Mouse (Mus musculus): ENCODE data around the gene Pla2g16. TPM values are rescaled to one million over a fixed set of nuclear protein-coding genes. Genes with fewer than 3 reads are reported as not detected.
A peak's percentile ranks its signal among the peaks of the same experiment; 100 is the strongest.

Pla2g16 gene
- 100 to 1,000 TPM; 122 to 149 TPM for total RNA-seq (2021)
- long read RNA-seq, experiment 1, transcript Pla2g16-203 (5 exons, 1,901 nt): minor isoform, 9 of 70 reads
- long read RNA-seq, experiment 1, transcript Pla2g16-201 (5 exons, 3,523 nt): major isoform, 37 of 70 reads
- long read RNA-seq, experiment 1, partial matches to known transcripts: 13 of 70 reads
- long read RNA-seq, experiment 1, other reads (novel, unspliced or antisense): 11 of 70 reads
- long read RNA-seq, experiment 2, transcript Pla2g16-201 (5 exons, 3,523 nt): major isoform, 21 of 46 reads
- long read RNA-seq, experiment 2, transcript Pla2g16-203 (5 exons, 1,901 nt): minor isoform, 15 of 46 reads
- long read RNA-seq, experiment 2, partial matches to known transcripts: 9 of 46 reads
- long read RNA-seq, experiment 2, other reads (novel, unspliced or antisense): 1 of 46 reads

GRCm38 (mm10) chr19:7557328-7557822 lies at the start of gene Pla2g16:
Gene Pla2g16 (plus strand): TSS chr19:7557459.
- DNase-seq: peak; percentile 87 to 90

- no peak for DNase-seq
These were observed 49.2 kb upstream of the Pla2g16 start for GRCm38 (mm10) chr19:7508026-7508425.

GRCm38 (mm10) chr19:7516437-7516836 lies 40.8 kb upstream of the Pla2g16 start:
- DNase-seq: no peak

DNA sequence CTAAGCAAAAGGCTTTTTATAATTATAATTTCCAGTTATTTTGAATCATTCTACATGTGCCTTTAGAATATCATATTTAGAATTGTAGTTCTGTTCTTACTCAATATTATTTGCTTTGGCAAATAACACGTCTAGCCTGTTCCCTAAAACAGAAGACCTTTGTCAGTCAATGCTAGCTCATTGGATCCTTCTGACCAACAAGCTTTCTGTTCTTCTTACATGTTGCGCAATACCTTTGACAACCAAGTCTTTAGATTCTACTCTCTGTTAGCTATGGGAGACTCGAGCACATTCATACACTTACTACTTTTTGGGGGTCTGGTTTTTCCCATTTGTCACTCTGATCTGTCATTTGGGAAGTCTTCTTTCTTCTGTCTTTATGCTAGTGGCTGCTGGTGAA lies 35.6 kb upstream of the Pla2g16 start:
- no peak for DNase-seq

GRCm38 (mm10) chr19:7522856-7523255 lies 34.4 kb upstream of the Pla2g16 start:
- no peak for DNase-seq

GRCm38 (mm10) chr19:7523292-7523691 lies 34.0 kb upstream of the Pla2g16 start:
- peak in 1 of 2 experiments; percentile 31 for DNase-seq

GRCm38 (mm10) chr19:7523781-7524180 lies 33.5 kb upstream of the Pla2g16 start:
- no peak for DNase-seq

DNA sequence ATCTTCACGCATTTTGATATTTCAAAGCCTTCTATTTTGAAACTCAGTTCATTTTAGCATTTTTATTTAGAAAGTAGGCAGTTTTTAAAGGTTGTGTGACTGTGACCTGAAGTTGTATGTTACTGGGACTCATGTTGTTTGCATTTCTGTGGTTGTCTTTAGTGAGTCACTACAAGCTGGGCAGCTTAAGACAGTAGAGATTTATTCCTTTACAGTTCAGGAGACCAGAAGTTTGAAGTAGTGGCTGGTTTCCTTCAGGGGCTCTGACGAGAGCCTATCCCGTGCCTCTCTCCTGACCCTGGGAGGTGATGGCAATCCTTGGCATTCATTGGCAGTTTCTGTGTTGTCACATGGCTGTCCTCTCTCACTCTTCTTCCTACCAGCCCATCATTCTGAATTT lies 32.4 kb upstream of the Pla2g16 start:
- DNase-seq: no peak

DNA sequence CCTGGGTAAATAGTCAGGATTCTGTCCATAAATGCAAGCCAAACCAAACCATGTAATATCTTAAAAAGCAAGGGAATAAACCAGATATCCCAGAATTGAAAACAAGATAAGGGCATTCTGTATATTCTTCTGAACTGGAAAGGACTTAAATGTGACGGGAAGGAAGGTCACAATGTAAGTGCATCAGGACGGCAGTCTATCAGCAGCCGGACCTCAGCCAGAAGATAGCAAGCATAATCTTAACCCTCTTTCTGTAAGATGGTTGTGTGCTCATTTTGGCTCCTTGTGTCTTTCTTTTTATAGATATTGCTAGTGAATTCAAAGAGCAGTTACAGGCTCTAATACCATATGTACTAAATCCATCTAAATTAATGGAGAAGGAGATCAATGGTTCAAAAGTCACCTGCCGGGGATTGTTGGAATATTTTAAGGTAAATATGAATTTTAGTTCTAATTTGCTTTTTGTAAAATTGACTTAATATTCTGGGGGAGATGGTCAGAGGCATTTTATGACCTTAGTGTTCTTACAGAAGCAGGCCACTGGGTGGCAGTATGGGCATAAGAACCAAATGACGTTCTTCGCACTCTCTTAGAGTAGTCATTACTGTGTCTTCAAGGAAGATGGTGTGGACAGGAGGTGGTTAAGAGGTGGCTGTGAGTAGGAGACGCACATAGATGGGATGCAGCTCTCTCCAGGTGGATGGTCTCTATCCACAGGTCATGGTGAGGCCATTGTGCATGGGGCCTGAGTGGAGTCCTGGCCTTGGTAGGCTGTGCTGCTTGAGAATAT lies 28.4 kb upstream of the Pla2g16 start:
- DNase-seq: peak; percentile 46 to 84

GRCm38 (mm10) chr19:7531906-7532305 lies 25.4 kb upstream of the Pla2g16 start:
- no peak for DNase-seq

GRCm38 (mm10) chr19:7533891-7534290 lies 23.4 kb upstream of the Pla2g16 start:
- DNase-seq: no peak

GRCm38 (mm10) chr19:7548924-7549323 lies 8.3 kb upstream of the Pla2g16 start:
- no peak for DNase-seq

DNA sequence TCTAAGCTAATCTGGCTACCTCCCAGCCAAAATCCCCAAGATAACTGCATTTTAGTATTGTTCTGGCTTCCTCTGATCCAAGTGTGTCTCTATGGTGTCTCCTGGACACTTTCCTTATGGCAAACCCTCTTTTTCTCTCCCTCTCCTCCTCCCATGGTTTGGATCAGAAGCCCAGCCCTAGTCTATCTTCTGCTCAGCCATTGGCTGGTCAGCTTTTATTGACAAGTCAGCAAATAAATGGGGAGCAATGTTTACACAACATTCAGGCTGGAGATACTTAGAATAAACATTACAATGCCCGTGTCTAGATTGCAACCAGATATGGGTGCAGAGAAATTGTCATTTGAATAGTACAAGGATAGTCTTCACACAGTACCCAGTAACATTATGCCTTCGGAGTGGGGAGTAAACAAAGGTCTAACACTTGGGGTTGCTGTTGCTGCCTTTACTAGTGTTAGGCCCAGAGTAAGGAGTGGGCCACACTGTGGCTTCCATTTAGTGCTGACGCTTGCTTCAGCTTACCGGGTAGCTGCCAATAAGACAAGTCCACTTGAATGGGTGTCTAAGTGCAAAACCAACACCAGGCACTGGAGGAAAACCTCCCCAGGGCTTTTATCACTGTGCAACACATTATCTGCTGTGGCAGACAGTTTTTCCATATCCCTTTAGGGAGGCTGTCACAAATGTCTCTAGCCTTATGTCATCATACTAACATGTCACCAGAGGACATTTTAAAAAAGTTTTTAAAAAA lies 5.5 kb upstream of the Pla2g16 start:
- DNase-seq: no peak

- no peak for DNase-seq
These were observed 5.0 kb upstream of the Pla2g16 start for GRCm38 (mm10) chr19:7552301-7552673.

GRCm38 (mm10) chr19:7553441-7553840 lies 3.8 kb upstream of the Pla2g16 start:
- DNase-seq: no peak

DNA sequence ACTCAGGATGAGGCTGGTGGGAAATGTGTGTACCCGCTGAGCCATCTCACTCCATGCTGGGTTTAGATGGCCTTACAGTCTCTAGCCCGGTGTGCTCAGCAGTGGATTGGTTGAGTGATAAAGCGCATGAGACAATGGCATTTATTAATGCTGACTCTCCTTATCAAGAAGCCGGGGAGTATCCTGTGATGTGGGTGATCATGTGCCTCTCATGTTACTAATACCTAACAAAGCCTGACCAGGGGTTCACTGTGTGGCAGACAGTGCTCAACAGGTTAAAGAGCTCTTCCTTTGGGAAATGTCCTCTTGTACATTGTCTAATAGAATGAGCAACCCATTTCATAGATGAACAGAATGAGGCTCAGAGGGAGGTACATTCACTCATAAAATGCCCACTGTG lies 2.4 kb upstream of the Pla2g16 start:
- DNase-seq: no peak

GRCm38 (mm10) chr19:7556641-7557040 lies 618 bp upstream of the Pla2g16 start:
- DNase-seq: no peak

DNA sequence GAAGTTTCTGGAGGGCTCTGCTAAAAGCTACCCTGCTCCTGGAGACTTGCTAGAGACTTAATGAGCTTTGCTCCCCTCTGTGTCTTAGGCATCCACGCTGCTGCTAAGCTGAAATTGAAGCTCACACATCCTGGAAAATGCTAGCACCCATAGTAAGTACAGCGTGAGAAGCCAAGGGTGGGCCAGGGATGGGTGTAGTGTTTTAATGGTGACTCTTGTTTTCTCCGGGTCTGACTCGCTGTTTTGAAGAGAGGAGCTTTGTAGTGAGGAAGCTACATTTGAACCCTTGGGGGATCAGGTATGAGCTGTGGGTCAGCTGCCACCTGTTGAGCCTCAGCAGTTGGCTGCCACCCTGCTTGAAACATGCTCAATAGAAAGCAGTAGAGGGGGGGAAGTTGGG lies 585 bp downstream of the Pla2g16 start:
- peak in 1 of 2 experiments; percentile 18 for DNase-seq

- DNase-seq: no peak
These were observed 1.4 kb downstream of the Pla2g16 start for GRCm38 (mm10) chr19:7558675-7559074.

GRCm38 (mm10) chr19:7559986-7560385 lies 2.7 kb downstream of the Pla2g16 start:
- DNase-seq: no peak

GRCm38 (mm10) chr19:7561456-7561855 lies 4.2 kb downstream of the Pla2g16 start:
- no peak for DNase-seq

GRCm38 (mm10) chr19:7562601-7563129 lies 5.4 kb downstream of the Pla2g16 start:
- peak in 1 of 2 experiments; percentile 31 for DNase-seq

Data from heart, adult 18-20 months (tissue).